Mouse (Mus musculus) T-helper 1 cell (primary cell): Measurements from ENCODE around the gene Rpl11.
"Not testable (repeated sequence)": the region's sequence is repeated elsewhere in the genome, so short reads cannot be mapped to it uniquely, and the experiment has no call there.

ENCODE experiments used
- in situ Hi-C: fragments of 300-600 bp; cut with MboI, MseI; formaldehyde crosslinking; loops from one replicate; pipeline ENCODE4 v1.15.1; 2025; ENCODE audit warnings: high pct_unique_total_duplicates

The Rpl11 gene

DNA sequence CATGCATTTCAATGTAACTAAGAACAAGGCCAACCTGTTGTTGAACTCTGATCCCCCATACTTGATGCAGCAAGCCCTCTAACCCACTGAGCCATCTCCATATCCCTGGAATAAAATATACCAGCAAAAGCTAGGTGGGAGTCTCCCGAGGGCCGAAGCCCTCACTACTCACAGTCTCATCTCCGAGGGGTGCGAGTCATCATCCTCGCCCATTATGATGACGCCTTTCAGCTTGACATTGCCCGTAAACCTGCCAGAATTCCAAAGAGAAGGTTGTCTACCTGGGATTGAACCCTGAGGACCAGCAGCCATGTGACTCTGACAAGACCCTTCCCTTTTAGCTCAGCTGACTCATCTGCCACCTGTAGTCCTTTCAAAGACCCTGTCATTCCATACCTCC, 67.5 kb downstream of the Rpl11 start:
- in situ Hi-C loops: no loop called here

DNA sequence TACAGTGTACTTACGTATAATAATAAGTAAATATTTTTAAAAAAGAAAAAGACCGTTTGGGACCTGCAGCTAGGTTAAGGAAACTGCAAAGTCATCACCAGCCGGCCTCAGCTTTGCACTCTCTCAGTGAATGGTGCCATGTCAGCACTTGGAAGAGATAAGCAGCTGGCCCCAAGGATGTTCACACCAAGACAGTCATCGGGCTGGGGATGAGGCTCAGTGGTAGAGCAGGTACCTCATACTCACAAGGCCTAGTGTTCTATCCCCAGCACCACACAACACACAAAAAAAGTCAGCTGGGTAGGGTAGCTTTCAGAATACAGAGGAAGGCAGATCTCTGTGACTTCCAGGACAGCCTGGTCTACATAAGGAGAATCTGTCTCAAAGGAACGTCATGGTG, 68.0 kb downstream of the Rpl11 start:
- in situ Hi-C loops: no loop called here

DNA sequence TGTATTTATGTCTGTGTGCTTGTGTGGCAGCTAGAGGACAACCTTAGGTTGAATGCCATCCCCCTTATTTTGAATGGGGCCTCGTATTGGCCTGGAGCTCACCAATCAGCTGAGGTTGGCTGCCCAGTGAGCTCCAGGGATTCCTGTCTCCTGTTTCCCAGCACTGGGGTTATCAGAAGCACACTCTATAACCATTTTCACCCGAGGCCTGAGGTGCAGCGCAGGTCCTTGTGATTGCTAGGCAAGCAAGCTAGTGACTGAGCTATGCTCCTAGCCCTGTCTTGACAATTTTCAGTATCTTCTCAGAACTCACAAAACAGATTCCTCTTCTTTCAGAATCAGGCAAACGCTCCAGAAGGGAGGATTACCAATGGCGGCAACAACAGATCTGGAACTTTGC, 68.7 kb downstream of the Rpl11 start:
- in situ Hi-C loops: no loop called here

DNA sequence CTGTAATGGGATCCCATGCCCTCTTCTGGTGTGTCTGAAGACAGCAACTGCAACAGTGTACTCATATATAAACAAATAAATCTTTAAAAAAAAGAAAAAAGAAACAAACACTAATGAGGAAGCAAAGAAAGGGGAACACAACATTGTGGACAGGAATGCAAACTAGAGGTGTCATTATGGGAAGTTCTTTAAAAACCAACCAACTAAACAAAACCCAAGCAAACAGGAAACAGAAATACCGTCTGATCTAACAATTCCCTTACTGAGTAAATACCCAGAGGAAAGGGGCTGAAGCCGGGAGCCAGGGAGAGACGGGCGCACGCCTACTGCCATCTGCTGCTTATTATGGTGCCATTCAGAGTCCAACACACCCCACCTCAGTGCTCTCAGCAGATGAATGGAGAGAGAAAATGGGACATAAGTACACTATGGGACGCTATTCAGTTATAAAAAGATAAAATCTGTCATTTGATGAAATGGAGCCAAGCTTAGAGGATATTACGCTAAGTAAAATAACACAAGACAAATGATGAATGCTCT, 71.6 kb downstream of the Rpl11 start:
- in situ Hi-C loops: no loop called here

DNA sequence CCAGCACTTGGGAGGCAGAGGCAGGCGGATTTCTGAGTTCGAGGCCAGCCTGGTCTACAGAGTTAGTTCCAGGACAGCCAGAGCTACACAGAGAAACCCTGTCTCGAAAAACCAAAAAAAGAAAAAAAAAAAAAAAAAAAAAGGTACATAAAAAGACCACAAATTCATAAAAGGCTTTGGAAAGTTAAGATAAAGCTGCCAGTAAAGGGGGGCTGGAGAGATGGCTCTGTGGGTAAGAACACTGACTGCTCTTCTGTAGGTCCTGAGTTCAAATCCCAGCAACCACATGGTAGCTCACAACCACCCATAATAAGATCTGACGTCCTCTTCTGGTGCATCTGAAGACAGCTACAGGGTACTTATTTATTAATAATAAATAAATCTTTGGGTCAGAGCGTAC, 73.0 kb downstream of the Rpl11 start:
- in situ Hi-C loops: not testable (repeated sequence)
